Mouse (Mus musculus) layer of hippocampus, postnatal 36 days (tissue): Measurements from ENCODE around the gene Klk1b22. TPM values are rescaled to one million over a fixed set of nuclear protein-coding genes. Genes with fewer than 3 reads are reported as not detected.
"Not testable (repeated sequence)": the region's sequence is repeated elsewhere in the genome, so short reads cannot be mapped to it uniquely, and the experiment has no call there.

Experiments
- DNase-seq, 2 experiments: peaks; one replicate each; pipeline ENCODE4 v3.0.0; 2022
- total RNA-seq, 2 experiments: library from RNA; stranded (reverse); gene quantifications; 2 replicates each; pipeline ENCODE4 v1.2.3; 2021

Gene Klk1b22
- not detected for total RNA-seq

GRCm38 (mm10) chr7:44112373-44112772 is at the start of gene Klk1b22:
Gene Klk1b22, plus strand, starts transcription at chr7:44112673.
- no peak for DNase-seq

GRCm38 (mm10) chr7:44072117-44072516 is 40.4 kb upstream of the Klk1b22 start:
- DNase-seq, result no peak

- no peak for DNase-seq
These were observed 34.8 kb upstream of the Klk1b22 start for GRCm38 (mm10) chr7:44077703-44078102.

- no peak for DNase-seq
These were observed 16.4 kb upstream of the Klk1b22 start for GRCm38 (mm10) chr7:44096111-44096510.

GRCm38 (mm10) chr7:44102028-44102427 is 10.4 kb upstream of the Klk1b22 start, which contains the start of gene Klk1b21:
Gene Klk1b21, plus strand, starts transcription at chr7:44102328.
- not testable (repeated sequence) for DNase-seq

- no peak for DNase-seq
These were observed 11.0 kb downstream of the Klk1b22 start for GRCm38 (mm10) chr7:44123445-44123844.

GRCm38 (mm10) chr7:44136467-44136866 is 24.0 kb downstream of the Klk1b22 start, which contains the start of gene Klk1b16:
Gene Klk1b16, plus strand, starts transcription at chr7:44136767.
- DNase-seq, result no peak

Other genes with a start within 250 kb of the Klk1b22 start
- not detected for gene Klk4, start 231.5 kb upstream of the Klk1b22 start, total RNA-seq
- not detected for gene Klk15, start 178.9 kb upstream of the Klk1b22 start, total RNA-seq
- gene Klk1b8, start 162.0 kb upstream of the Klk1b22 start, total RNA-seq, result not detected
- not detected for gene Klk1b1, start 145.9 kb upstream of the Klk1b22 start, total RNA-seq
- gene Klk1b9, start 136.6 kb upstream of the Klk1b22 start, total RNA-seq, result not detected
- gene Klk1b11, start 116.8 kb upstream of the Klk1b22 start, total RNA-seq, result not detected
- not detected for gene Klk1b26, start 100.5 kb upstream of the Klk1b22 start, total RNA-seq
- not detected for gene Klk1b27, start 60.4 kb upstream of the Klk1b22 start, total RNA-seq
- gene Klk1b21, start 10.3 kb upstream of the Klk1b22 start, total RNA-seq, result not detected
- gene Klk1b16, start 24.1 kb downstream of the Klk1b22 start, total RNA-seq, result not detected
- gene Klk1b24, start 75.6 kb downstream of the Klk1b22 start, total RNA-seq, result not detected
- gene Klk1b3, start 85.5 kb downstream of the Klk1b22 start, total RNA-seq, result not detected
- not detected for gene Klk1b4, start 94.8 kb downstream of the Klk1b22 start, total RNA-seq
- gene Klk1b5, start 103.3 kb downstream of the Klk1b22 start, total RNA-seq, result not detected
- gene Klk1, start 112.7 kb downstream of the Klk1b22 start, total RNA-seq, result not detected
- gene Gm36864, start 123.5 kb downstream of the Klk1b22 start, total RNA-seq, result not detected
- 1 to 10 TPM in 1 of 2 experiments, under 1 TPM in 1; 0.99 to 1.2 TPM for gene 1700028J19Rik, start 134.0 kb downstream of the Klk1b22 start, total RNA-seq
- gene 2410002F23Rik, start 134.0 kb downstream of the Klk1b22 start, total RNA-seq, result 10 to 100 TPM; 82.0 to 92.1 TPM
- not detected for gene Acp4, start 144.7 kb downstream of the Klk1b22 start, total RNA-seq
- gene Gm15517, start 148.8 kb downstream of the Klk1b22 start, total RNA-seq, result not detected
- gene Clec11a, start 194.2 kb downstream of the Klk1b22 start, total RNA-seq, result 1 to 10 TPM; 2.9 to 3.8 TPM
- gene Shank1, start 197.6 kb downstream of the Klk1b22 start, total RNA-seq, result 100 to 1,000 TPM; 588 to 654 TPM